Mouse (Mus musculus) heart, adult 2 months (tissue): ENCODE data around the gene Dab1.

Experiments used
- CTCF ChIP-seq: fragments of 200-600 bp; IDR thresholded peaks from 2 replicates; pipeline ENCODE4 v1.8.1; 2022; ENCODE audit warnings: antibody characterized with exemption, mild to moderate bottlenecking, moderate library complexity
- EP300 ChIP-seq: fragments of 200-500 bp; IDR thresholded peaks from 2 replicates; pipeline ENCODE4 v1.6.1; 2011; ENCODE audit warnings: low read depth, low read length, control low read depth; ENCODE audit not compliant: insufficient read depth
- POLR2A ChIP-seq: fragments of 200-500 bp; IDR thresholded peaks from 2 replicates; pipeline ENCODE4 v1.6.1; 2011; ENCODE audit warnings: mild to moderate bottlenecking, low read depth, low read length, control low read depth; ENCODE audit not compliant: insufficient read depth

DNA sequence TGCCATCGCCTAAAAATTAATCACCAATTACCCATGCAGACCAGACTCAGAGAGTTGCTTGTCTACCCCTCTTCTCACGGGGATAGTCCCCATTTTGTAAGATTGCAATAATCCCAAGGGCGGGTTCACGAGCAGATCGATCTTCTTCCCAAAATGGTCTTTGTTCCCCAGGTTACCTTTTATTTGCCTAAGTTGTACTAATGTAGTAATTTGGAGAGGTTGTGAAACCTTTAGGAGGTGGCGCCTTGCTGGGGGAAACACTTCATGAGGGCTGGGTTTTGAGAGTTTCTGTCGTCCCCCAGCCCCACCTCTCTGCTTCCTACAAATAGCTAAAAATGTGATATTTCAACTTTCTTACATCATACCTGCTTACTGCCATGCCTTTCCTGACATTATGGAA, 657.8 kb downstream of the Dab1 start:
- TF ChIP-seq CTCF (no peak), EP300 (no peak), POLR2A (no peak)
